Mouse (Mus musculus): Measurements from ENCODE around the gene Prps1l3. TPM values are rescaled to one million over a fixed set of nuclear protein-coding genes. Genes with fewer than 3 reads are reported as not detected.
"Not testable (repeated sequence)": the region's sequence is repeated elsewhere in the genome, so short reads cannot be mapped to it uniquely, and the experiment has no call there.

Prps1l3 gene
- 9.6 and 10.8 TPM in 2 replicates for polyA plus RNA-seq (2012; rRNA removed)

DNA sequence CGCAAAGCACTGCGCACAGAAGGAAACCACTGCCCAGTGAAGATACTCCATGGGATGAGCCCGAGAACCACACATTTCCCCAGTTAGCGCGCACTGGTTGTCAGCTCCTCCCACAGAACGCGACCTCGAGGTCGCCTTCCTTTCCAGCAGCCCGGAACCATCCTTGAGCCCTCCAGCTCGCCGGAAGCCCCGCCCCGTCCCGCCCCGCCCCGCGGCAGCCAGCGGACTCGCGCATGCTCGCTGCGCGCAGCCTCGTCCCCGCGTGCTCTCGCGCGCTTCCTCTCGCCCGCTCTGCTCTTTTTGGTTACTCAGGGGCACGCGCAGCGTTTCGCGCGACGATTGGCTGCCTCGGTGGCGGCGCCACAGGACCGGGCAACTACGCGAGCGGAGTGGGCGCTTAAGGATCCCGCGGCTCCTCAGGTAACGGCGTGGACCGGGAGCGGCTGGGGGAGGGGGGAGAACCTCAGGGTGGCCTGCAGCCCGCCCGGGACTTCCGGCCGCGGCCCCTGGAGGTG is at the start of gene Prps1l3, which contains the start of gene Mipol1:
TSS of gene Prps1l3 (plus strand) at position 221 of the 515 bp plus-strand sequence.
TSS of gene Mipol1 (plus strand) at position 236 of the 515 bp plus-strand sequence.
- DNase-seq (ENCODE audit: extremely low spot score in 1 of 2, low spot score in 1 of 2) = peak; percentile 76 to 89

GRCm38 (mm10) chr12:57184401-57185147 is 45.6 kb upstream of the Prps1l3 start:
- peak in 1 of 2 experiments; percentile 27 for DNase-seq (ENCODE audit: extremely low spot score in 1 of 2, low spot score in 1 of 2)

DNA sequence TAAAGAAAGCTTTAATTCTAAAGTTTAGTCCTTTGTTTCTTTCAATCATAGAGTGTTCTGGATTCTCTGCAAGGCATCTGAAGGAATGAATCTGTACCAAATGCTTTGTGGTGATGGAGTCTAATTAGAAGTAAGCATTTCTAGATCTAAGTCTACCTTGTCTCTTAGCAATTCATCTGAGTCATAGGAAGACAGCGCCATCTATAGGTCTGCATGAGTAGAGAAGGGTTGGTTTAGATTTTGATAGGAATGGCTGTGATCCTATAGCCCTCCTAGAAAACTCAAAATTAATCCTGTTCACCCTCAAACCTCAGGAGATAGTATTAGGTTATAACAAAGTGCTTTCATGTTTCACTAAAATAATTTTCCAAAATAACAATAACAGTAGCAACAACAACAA is 44.7 kb upstream of the Prps1l3 start:
- peak in 1 of 2 experiments; percentile 43 for DNase-seq (ENCODE audit: extremely low spot score in 1 of 2, low spot score in 1 of 2)

- DNase-seq (ENCODE audit: extremely low spot score in 1 of 2, low spot score in 1 of 2) = no peak
Observed at GRCm38 (mm10) chr12:57186126-57186525, 44.1 kb upstream of the Prps1l3 start.

DNA sequence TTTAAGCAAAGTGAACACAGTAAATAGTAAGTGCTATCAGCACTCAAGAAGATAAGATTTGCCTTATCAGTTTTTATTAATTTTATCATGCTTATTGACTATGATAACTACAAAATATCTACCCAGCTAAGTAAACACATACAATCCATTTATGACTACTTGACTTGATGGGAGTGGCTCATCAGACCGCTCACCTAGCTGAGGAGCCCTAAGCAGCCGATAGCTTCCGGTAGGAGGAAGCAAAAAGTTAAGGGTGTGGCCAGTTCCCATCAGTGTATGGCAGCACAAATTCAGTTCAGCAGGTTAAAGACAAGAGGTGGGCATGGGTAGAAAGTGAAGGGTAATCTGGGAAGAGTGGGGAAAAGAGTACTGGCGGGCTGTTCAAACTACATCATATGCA is 43.2 kb upstream of the Prps1l3 start:
- no peak for DNase-seq (ENCODE audit: extremely low spot score in 1 of 2, low spot score in 1 of 2)

DNA sequence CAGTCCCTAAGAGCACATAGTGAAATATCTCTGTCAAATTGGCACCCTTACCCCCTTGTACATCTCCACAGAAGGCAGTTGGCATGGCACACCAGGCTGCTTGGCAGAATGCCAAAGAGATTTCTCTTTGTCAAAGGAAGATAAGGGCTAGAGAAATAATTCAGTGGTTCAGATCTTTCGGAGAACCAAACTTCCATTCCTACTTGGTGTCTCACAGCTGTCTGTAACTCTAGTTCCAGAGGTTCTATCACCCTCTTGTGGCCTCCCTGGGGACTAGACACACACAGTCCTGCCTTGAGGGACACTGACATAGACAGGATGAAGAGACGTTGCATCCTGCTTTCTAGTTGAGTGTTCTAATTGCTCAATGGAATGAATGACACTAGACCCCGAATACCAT is 35.6 kb upstream of the Prps1l3 start:
- DNase-seq (ENCODE audit: extremely low spot score in 1 of 2, low spot score in 1 of 2) = no peak

DNA sequence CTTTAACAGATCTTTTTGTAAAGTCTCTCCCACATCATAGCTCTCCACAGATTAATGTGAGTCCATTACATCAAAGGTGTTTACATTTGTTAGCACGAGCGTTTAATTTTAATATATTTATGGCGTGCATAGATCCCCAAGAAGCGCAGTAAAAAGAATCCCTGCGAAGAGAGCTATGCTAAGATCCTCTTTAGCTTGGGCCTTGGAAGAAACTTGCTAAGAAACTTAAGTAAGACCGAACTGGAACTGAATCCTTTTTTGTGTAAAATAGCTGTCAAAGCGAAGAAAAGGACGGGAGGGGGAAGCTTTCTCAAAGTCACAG is 34.0 kb upstream of the Prps1l3 start:
- no peak for DNase-seq (ENCODE audit: extremely low spot score in 1 of 2, low spot score in 1 of 2)

- DNase-seq (ENCODE audit: extremely low spot score in 1 of 2, low spot score in 1 of 2) = no peak
Observed at GRCm38 (mm10) chr12:57196608-57197362, 33.4 kb upstream of the Prps1l3 start.

DNA sequence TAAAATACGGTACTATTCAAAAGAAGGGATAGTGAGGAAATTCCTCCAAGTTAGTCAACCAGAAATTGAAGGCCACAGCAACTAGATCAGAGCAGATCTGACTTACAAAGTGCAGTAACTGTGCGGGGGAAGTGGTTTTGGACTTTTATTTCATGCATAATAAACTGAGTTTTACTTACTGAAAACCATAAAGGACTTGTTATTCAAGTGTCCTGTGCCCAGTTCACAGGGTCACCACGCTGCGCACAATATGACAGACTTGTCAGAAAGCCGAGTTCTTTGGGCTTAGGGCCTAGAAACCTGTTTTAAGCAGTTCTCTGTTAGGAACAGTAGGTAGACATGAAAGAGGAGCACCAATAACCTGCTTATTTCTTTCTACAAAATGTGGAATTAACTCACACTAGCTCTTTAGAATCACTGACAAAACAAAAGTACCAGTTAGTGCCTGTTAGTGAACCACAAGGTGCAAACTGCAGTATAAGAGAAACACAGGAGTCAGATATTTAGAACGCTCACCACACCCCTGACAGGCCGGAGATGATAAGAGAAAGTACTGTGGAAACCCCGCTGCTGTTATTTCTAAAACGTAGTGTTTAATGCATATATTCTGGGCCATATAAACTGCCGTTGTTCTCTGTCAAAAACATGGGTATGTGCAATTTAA is 32.7 kb upstream of the Prps1l3 start, which contains the start of gene Slc25a21:
TSS of gene Slc25a21 (minus strand) at position 110 of the 664 bp plus-strand sequence.
- no peak for DNase-seq (ENCODE audit: extremely low spot score in 1 of 2, low spot score in 1 of 2)

- DNase-seq (ENCODE audit: extremely low spot score in 1 of 2, low spot score in 1 of 2) = no peak
Observed at GRCm38 (mm10) chr12:57198269-57198668, 31.9 kb upstream of the Prps1l3 start.

- no peak for DNase-seq (ENCODE audit: extremely low spot score in 1 of 2, low spot score in 1 of 2)
Observed at GRCm38 (mm10) chr12:57199427-57199826, 30.8 kb upstream of the Prps1l3 start.

DNA sequence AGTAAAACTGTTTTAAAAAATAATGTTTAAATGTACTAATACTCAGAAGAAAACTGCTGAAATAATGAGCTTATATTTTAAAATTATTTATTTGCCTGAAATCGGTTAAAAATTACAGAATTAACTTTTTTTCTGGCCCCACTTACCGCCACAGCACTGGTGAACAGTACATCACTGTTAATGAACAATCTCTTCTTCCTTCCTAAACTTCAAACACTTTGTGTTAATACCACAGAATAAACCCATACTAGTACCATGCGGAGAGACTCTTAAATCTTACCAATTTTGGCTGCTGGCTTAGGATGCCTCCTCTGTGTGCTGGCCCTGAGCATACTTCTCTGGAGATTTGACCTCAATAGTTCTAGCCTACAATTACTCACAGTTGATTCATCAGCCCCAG is 28.3 kb upstream of the Prps1l3 start:
- DNase-seq (ENCODE audit: extremely low spot score in 1 of 2, low spot score in 1 of 2) = no peak

- no peak for DNase-seq (ENCODE audit: extremely low spot score in 1 of 2, low spot score in 1 of 2)
Observed at GRCm38 (mm10) chr12:57204276-57204851, 25.8 kb upstream of the Prps1l3 start.

GRCm38 (mm10) chr12:57211353-57212311 is 18.6 kb upstream of the Prps1l3 start:
- peak in 1 of 2 experiments; percentile 22 for DNase-seq (ENCODE audit: extremely low spot score in 1 of 2, low spot score in 1 of 2)

DNA sequence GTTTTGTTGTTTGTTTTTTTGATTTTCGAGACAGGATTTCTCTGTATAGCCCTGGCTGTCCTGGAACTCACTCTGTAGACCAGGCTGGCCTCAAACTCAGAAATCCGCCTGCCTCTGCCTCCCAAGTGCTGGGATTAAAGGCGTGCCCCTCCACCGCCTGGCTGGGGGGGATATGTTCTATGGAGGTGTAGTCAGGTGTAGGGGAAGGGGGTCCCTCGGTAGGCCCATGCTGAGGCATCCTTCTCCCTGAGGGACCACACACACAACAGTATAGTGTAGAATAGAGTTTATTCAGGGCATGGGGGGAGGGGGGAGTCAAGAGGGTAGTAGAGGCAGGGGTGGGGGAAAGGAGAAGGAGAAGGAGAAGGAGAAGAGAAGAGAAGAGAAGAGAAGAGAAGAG is 17.7 kb upstream of the Prps1l3 start:
- not testable (repeated sequence) for DNase-seq (ENCODE audit: extremely low spot score in 1 of 2, low spot score in 1 of 2)

- DNase-seq (ENCODE audit: extremely low spot score in 1 of 2, low spot score in 1 of 2) = no peak
Observed at GRCm38 (mm10) chr12:57226411-57226810, 3.8 kb upstream of the Prps1l3 start.

GRCm38 (mm10) chr12:57227776-57228175 is 2.4 kb upstream of the Prps1l3 start:
- DNase-seq (ENCODE audit: extremely low spot score in 1 of 2, low spot score in 1 of 2) = no peak

DNA sequence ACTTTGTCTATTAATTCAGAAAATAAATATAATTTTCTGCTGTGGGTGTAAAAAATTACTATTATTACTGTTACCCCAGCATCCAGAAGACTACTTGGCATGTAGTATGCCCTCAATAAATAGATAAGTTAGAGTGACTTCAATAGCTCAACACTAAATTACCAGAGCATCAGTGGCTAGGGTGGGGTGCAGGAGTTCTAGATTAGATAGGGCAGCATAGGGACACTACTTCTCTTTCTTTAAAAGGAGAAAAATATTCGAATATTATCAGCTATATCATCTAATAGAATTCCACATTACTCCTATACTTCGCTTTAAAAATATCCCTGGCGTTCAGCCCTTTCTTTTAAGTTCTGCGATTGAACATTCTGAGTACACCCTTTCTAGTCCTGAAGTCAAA is 509 bp upstream of the Prps1l3 start:
- no peak for DNase-seq (ENCODE audit: extremely low spot score in 1 of 2, low spot score in 1 of 2)

- DNase-seq (ENCODE audit: extremely low spot score in 1 of 2, low spot score in 1 of 2) = peak in 1 of 2 experiments; percentile 8
Observed at GRCm38 (mm10) chr12:57231085-57231875, 1.1 kb downstream of the Prps1l3 start.

Data from frontal cortex, adult 2 months (tissue).